Mouse (Mus musculus) heart, embryonic 16.5 days (tissue): ENCODE results near the gene Cnih2. TPM values are rescaled to one million over a fixed set of nuclear protein-coding genes. Genes with fewer than 3 reads are reported as not detected.

Experiments
- ATAC-seq: fragments of 200-750 bp; cut with Nextera tagmentation; replicated peaks from 2 replicates; pipeline ENCODE4 v1.8.0; 2017; ENCODE audit warnings: moderate number of reproducible peaks; ENCODE audit not compliant: insufficient read depth, low FRiP score; ENCODE audit errors: extremely low read depth
- H3K27ac ChIP-seq: fragments of 300-500 bp; sonication (generic); 2 replicates; pipeline ENCODE4 v1.5.1; 2014; ENCODE audit warnings: mild to moderate bottlenecking, low read length, control low read depth, moderate library complexity
- H3K27me3 ChIP-seq: fragments of 300-500 bp; sonication (generic); 2 replicates; pipeline ENCODE4 v1.6.1; 2014; ENCODE audit warnings: low read length, mixed read lengths; ENCODE audit not compliant: control insufficient read depth, insufficient read depth
- H3K36me3 ChIP-seq: fragments of 300-500 bp; sonication (generic); 2 replicates; pipeline ENCODE4 v1.6.1; 2014; ENCODE audit not compliant: control insufficient read depth, insufficient read depth
- H3K4me1 ChIP-seq: fragments of 300-500 bp; sonication (generic); 2 replicates; pipeline ENCODE4 v1.6.1; 2014; ENCODE audit warnings: low read length, mixed read lengths; ENCODE audit not compliant: control insufficient read depth, insufficient read depth
- H3K4me2 ChIP-seq: fragments of 300-500 bp; sonication (generic); 2 replicates; pipeline ENCODE4 v1.6.1; 2014; ENCODE audit warnings: low read depth, mild to moderate bottlenecking, control low read depth, low read length
- H3K4me3 ChIP-seq: fragments of 300-500 bp; sonication (generic); 2 replicates; pipeline ENCODE4 v1.5.1; 2014; ENCODE audit warnings: mild to moderate bottlenecking, control low read depth, low read length
- H3K9ac ChIP-seq: fragments of 300-500 bp; sonication (generic); 2 replicates; pipeline ENCODE4 v1.6.1; 2014; ENCODE audit warnings: low read length, control low read depth
- H3K9me3 ChIP-seq: fragments of 300-500 bp; sonication (generic); replicated peaks from 2 replicates; pipeline ENCODE4 v1.6.1; 2016; ENCODE audit warnings: low read length; ENCODE audit not compliant: control insufficient read depth
- WGBS: fragments of 180-500 bp; shearing (Covaris S2); extraction: QIAGEN DNeasy Blood & Tissue Kit; methylation state at CpG from one replicate; pipeline ENCODE4 v1.1.7; 2014; 5-methylcytosine and 5-hydroxymethylcytosine counted together
- polyA plus RNA-seq: library from polyadenylated mRNA; unstranded; fragments of >200 nt; fragmentation: Nextera tagmentation; extraction: Ambion mirVana; gene quantifications from 2 replicates; pipeline ENCODE4 v1.2.1, GENCODE M21; 2015

Gene Cnih2
- polyA plus RNA-seq, 1 experiment from 2014 or later, result 2.3 TPM

GRCm38 (mm10) chr19:5117494-5118383, 19.4 kb upstream of the Cnih2 start:
- WGBS, result under 1% methylated on average over 79 of the region's 83 CpGs
- ATAC-seq, result peak; percentile 79

GRCm38 (mm10) chr19:5113783-5114182, 15.5 kb upstream of the Cnih2 start:
- WGBS, result 91% methylated on average over 7 of the region's 7 CpGs
- H3K4me1 ChIP-seq, result peaks cover 10% of the 10 kb centered on the region

More at GRCm38 (mm10) chr19:5117494-5118383, 19.4 kb upstream of the Cnih2 start:
- Histone ChIP-seq H3K4me1 (peaks cover 10% of the 10 kb centered on the region), H3K4me2 (peak overlapping the region; percentile 86), H3K27ac (peak overlapping the region; percentile 89), H3K4me3 (peak overlapping the region; percentile 97), H3K27me3 (no peaks in the 10 kb centered on the region; the same call in 1 of the 2 replicates), H3K9me3 (no peaks in the 10 kb centered on the region), H3K9ac (peak overlapping the region; percentile 89), H3K36me3 (peaks cover 3% of the 10 kb centered on the region; the same call in 1 of the 2 replicates)

GRCm38 (mm10) chr19:5109659-5110453, 11.5 kb upstream of the Cnih2 start:
- Histone ChIP-seq H3K4me2 (no peak overlapping the region), H3K9ac (no peak overlapping the region), H3K27ac (no peak overlapping the region), H3K27me3 (no peaks in the 10 kb centered on the region), H3K36me3 (peaks cover 18% of the 10 kb centered on the region), H3K4me3 (no peak overlapping the region), H3K9me3 (no peaks in the 10 kb centered on the region), H3K4me1 (peaks cover 11% of the 10 kb centered on the region)
- WGBS, result 72% methylated on average over 19 of the region's 19 CpGs
- no peak for ATAC-seq

More at GRCm38 (mm10) chr19:5113783-5114182, 15.5 kb upstream of the Cnih2 start:
- H3K27ac ChIP-seq, result no peak overlapping the region
- H3K4me3 ChIP-seq, result no peak overlapping the region
- no peak overlapping the region for H3K4me2 ChIP-seq
- peaks cover 17% of the 10 kb centered on the region for H3K36me3 ChIP-seq
- ATAC-seq, result no peak
- H3K9ac ChIP-seq, result no peak overlapping the region
- no peaks in the 10 kb centered on the region for H3K27me3 ChIP-seq
- no peaks in the 10 kb centered on the region for H3K9me3 ChIP-seq

- Histone ChIP-seq H3K27ac (no peak overlapping the region), H3K36me3 (peaks cover 30% of the 10 kb centered on the region)
- WGBS, result 43% methylated on average over 4 of the region's 4 CpGs
Measured at GRCm38 (mm10) chr19:5108702-5109101, 10.4 kb upstream of the Cnih2 start.

GRCm38 (mm10) chr19:5108271-5108575, 9.9 kb upstream of the Cnih2 start:
- Histone ChIP-seq H3K4me2 (no peak overlapping the region), H3K9me3 (no peaks in the 10 kb centered on the region), H3K4me3 (no peak overlapping the region), H3K4me1 (peaks cover 11% of the 10 kb centered on the region), H3K9ac (no peak overlapping the region), H3K27me3 (no peaks in the 10 kb centered on the region), H3K36me3 (peaks cover 31% of the 10 kb centered on the region), H3K27ac (0 out of 2 replicates have a peak overlapping the region, but pooled peaks have one; percentile 16)
- WGBS, result 19% methylated on average over 5 of the region's 5 CpGs
- no peak for ATAC-seq

More at GRCm38 (mm10) chr19:5108702-5109101, 10.4 kb upstream of the Cnih2 start:
- Histone ChIP-seq H3K9ac (no peak overlapping the region), H3K4me3 (no peak overlapping the region), H3K4me1 (peaks cover 11% of the 10 kb centered on the region), H3K27me3 (no peaks in the 10 kb centered on the region), H3K4me2 (no peak overlapping the region), H3K9me3 (no peaks in the 10 kb centered on the region)
- no peak for ATAC-seq

GRCm38 (mm10) chr19:5107556-5108270, 9.4 kb upstream of the Cnih2 start:
- no peak for ATAC-seq

GRCm38 (mm10) chr19:5106731-5107191, 8.4 kb upstream of the Cnih2 start, which contains the start of gene Rab1b:
TSS of gene Rab1b (minus strand) at chr19:5107072.
- H3K9ac ChIP-seq, result peak within 1 kb of the TSS; percentile 96
- peak within 1 kb of the TSS; percentile 79 for H3K4me3 ChIP-seq
- peaks cover 40% of the 10 kb centered on the region for H3K36me3 ChIP-seq
- WGBS, result under 1% methylated on average over 46 of the region's 46 CpGs
- H3K9me3 ChIP-seq, result no peaks in the 10 kb centered on the region
- no peaks in the 10 kb centered on the region for H3K27me3 ChIP-seq
- peaks cover 11% of the 10 kb centered on the region for H3K4me1 ChIP-seq
- H3K27ac ChIP-seq, result peak within 1 kb of the TSS; percentile 89
- ATAC-seq, result peak; percentile 92
- H3K4me2 ChIP-seq, result peak within 1 kb of the TSS; percentile 93

More at GRCm38 (mm10) chr19:5107556-5108270, 9.4 kb upstream of the Cnih2 start:
- H3K4me1 ChIP-seq, result peaks cover 11% of the 10 kb centered on the region
- H3K27me3 ChIP-seq, result no peaks in the 10 kb centered on the region
- H3K4me3 ChIP-seq, result no peak overlapping the region
- H3K9ac ChIP-seq, result peak overlapping the region; percentile 18; the same call in 1 of the 2 replicates
- 70% methylated on average over 18 of the region's 18 CpGs for WGBS
- peaks cover 35% of the 10 kb centered on the region for H3K36me3 ChIP-seq
- H3K9me3 ChIP-seq, result no peaks in the 10 kb centered on the region
- H3K4me2 ChIP-seq, result no peak overlapping the region
- H3K27ac ChIP-seq, result no peak overlapping the region

GRCm38 (mm10) chr19:5106074-5106473, 7.8 kb upstream of the Cnih2 start:
- Histone ChIP-seq H3K27me3 (no peaks in the 10 kb centered on the region), H3K9me3 (no peaks in the 10 kb centered on the region), H3K4me2 (peak overlapping the region; percentile 93), H3K4me1 (peaks cover 11% of the 10 kb centered on the region), H3K4me3 (peak overlapping the region; percentile 79), H3K27ac (peak overlapping the region; percentile 89), H3K9ac (peak overlapping the region; percentile 96), H3K36me3 (peaks cover 41% of the 10 kb centered on the region)
- 5% methylated on average over 9 of the region's 9 CpGs for WGBS
- ATAC-seq, result no peak
